Mouse (Mus musculus) liver, postnatal 0 days (tissue): ENCODE measurements around the gene Nkx6-2. TPM values are rescaled to one million over a fixed set of nuclear protein-coding genes. Genes with fewer than 3 reads are reported as not detected.

Experiments
- ATAC-seq: fragments of 200-750 bp; cut with Nextera tagmentation; 2 replicates; pipeline ENCODE4 v1.8.0; 2017; ENCODE audit warnings: mild to moderate bottlenecking, moderate library complexity
- DNase-seq: peaks from one replicate; pipeline ENCODE4 v3.0.0-alpha.2; 2016
- H3K27ac ChIP-seq: fragments of 300-500 bp; sonication (generic); 2 replicates; pipeline ENCODE4 v1.5.1; 2014; ENCODE audit warnings: antibody characterized with exemption, moderate library complexity, mild to moderate bottlenecking, low read depth
- H3K27me3 ChIP-seq: fragments of 300-500 bp; sonication (generic); 2 replicates; pipeline ENCODE4 v1.6.1; 2014; ENCODE audit warnings: low read length, control low read depth, mixed read lengths; ENCODE audit not compliant: insufficient read depth
- H3K36me3 ChIP-seq: fragments of 300-500 bp; sonication (generic); replicated peaks from 2 replicates; pipeline ENCODE4 v1.6.1; 2014; ENCODE audit warnings: mild to moderate bottlenecking, control low read depth, low read length, moderate library complexity, mixed read lengths; ENCODE audit not compliant: insufficient read depth
- H3K4me1 ChIP-seq: fragments of 300-500 bp; sonication (generic); 2 replicates; pipeline ENCODE4 v1.6.1; 2014; ENCODE audit warnings: antibody characterized with exemption, mild to moderate bottlenecking, control low read depth; ENCODE audit not compliant: insufficient read depth
- H3K4me2 ChIP-seq: fragments of 300-500 bp; sonication (generic); 2 replicates; pipeline ENCODE4 v1.6.1; 2014; ENCODE audit warnings: low read depth, mild to moderate bottlenecking, low read length, moderate library complexity, mixed read lengths
- H3K4me3 ChIP-seq: fragments of 300-500 bp; sonication (generic); 2 replicates; pipeline ENCODE4 v1.5.1; 2014; ENCODE audit warnings: low read depth, low read length
- H3K9ac ChIP-seq: fragments of 300-500 bp; sonication (generic); replicated peaks from 2 replicates; pipeline ENCODE4 v1.6.1; 2014; ENCODE audit warnings: mild to moderate bottlenecking, moderate library complexity
- H3K9me3 ChIP-seq: fragments of 300-500 bp; sonication (generic); 2 replicates; pipeline ENCODE4 v1.6.1; 2016; ENCODE audit warnings: mild to moderate bottlenecking, control low read depth, low read length, mixed read lengths
- CTCF ChIP-seq: sonication (generic); IDR thresholded peaks from 2 replicates; pipeline ENCODE4 v1.5.1; 2016; ENCODE audit warnings: antibody characterized with exemption, low read depth
- EP300 ChIP-seq: IDR thresholded peaks from 2 replicates; pipeline ENCODE4 v1.6.1; 2016; ENCODE audit warnings: antibody characterized with exemption, low read depth, mild to moderate bottlenecking
- WGBS: fragments of 180-500 bp; shearing (Covaris S2); extraction: QIAGEN DNeasy Blood & Tissue Kit; methylation state at CpG from one replicate; pipeline ENCODE4 v1.1.7; 2014; ENCODE audit not compliant: insufficient replicate concordance; 5-methylcytosine and 5-hydroxymethylcytosine counted together
- polyA plus RNA-seq: library from polyadenylated mRNA; unstranded; fragments of >200 nt; fragmentation: Nextera tagmentation; extraction: Ambion mirVana; gene quantifications from 2 replicates; pipeline ENCODE4 v1.2.1, GENCODE M21; 2015

The Nkx6-2 gene
- polyA plus RNA-seq, 1 experiment from 2014 or later = not detected

DNA sequence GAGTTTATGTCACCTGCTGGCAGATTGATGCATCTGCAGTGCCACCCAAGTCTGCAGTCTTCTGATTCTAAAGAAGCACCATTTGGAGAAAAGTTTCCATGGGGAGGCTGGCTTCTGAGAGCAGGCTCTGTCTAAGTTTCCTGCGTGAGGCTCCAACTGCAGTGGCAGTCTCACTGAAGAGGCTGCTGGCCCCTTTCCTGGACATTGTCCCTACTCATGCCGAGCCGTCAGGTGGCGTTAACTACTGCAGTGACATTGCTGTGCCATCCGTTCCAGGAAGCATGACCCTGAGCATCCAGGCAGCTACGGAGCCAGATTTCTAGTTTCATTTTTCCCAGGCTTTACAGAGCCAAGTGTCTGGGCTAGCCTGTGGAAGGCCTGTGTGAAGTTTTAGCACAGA lies 41.2 kb downstream of the Nkx6-2 start:
- DNase-seq (no peak), ATAC-seq (no peak)
- no peak overlapping the region for H3K4me2 ChIP-seq
- H3K4me1 ChIP-seq = no peaks in the 10 kb centered on the region
- TF ChIP-seq EP300 (no peak), CTCF (0 out of 2 replicates have a peak, but pooled peaks have one; percentile 10)
- H3K27me3 ChIP-seq = no peaks in the 10 kb centered on the region
- WGBS = 87% methylated on average over 6 of the region's 6 CpGs
- H3K9me3 ChIP-seq = no peaks in the 10 kb centered on the region
- H3K4me3 ChIP-seq = no peak overlapping the region
- no peak overlapping the region for H3K9ac ChIP-seq
- H3K27ac ChIP-seq = no peak overlapping the region
- 0 out of 2 replicates have a peak, but pooled peaks cover 3% of the 10 kb centered on the region for H3K36me3 ChIP-seq

DNA sequence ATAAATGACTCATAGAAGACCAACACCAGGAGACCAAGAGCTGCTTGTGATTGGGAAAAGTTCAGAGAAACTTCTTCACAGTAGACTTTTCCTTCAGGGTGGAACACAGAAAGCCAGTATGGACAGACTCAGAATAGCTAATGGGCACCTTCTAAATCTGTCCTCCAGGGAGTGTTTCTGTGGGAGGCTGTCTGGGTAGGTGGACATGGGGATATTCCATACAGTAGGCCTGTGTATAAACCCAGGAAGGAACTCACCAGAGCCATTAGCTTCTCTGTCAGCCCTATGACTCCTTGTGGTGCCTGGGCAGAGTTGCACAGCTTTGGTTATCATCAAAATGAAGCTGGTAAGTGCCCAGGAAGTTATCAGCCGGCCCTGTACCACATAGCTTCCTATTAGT lies 42.0 kb downstream of the Nkx6-2 start:
- H3K4me3 ChIP-seq = no peak overlapping the region
- peaks cover 5% of the 10 kb centered on the region; the same call in 1 of the 2 replicates for H3K36me3 ChIP-seq
- H3K9ac ChIP-seq = no peak overlapping the region
- H3K27ac ChIP-seq = no peak overlapping the region
- no peaks in the 10 kb centered on the region for H3K27me3 ChIP-seq
- no peaks in the 10 kb centered on the region for H3K9me3 ChIP-seq
- H3K4me2 ChIP-seq = no peak overlapping the region
- ATAC-seq = no peak
- 45% methylated on average over 1 of the region's 1 CpGs for WGBS
- no peak for TF ChIP-seq CTCF
- no peak for TF ChIP-seq EP300
- no peaks in the 10 kb centered on the region for H3K4me1 ChIP-seq
- DNase-seq = no peak

DNA sequence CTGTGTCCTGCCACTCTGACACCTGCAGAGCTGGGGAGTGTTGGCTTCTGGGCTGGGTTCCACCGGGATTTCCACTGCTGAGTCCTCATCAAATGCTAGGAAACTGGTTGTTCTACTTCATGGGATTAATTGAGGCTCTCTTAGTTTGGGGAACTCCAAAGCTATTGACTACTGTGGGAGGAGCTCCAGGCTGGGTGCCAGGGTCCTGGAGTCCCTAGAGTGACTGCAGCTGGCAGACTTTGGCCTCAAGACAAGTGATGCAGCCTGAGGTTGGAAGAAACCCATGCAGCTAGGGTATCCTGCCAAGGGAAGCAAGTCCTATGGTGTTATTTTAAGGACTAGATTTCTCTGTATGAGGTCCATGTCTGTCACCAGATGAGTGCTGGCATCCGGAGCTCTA lies 44.1 kb downstream of the Nkx6-2 start:
- Histone ChIP-seq H3K4me2 (no peak overlapping the region), H3K36me3 (peaks cover 10% of the 10 kb centered on the region; the same call in 1 of the 2 replicates), H3K9ac (no peak overlapping the region), H3K27me3 (no peaks in the 10 kb centered on the region), H3K9me3 (no peaks in the 10 kb centered on the region), H3K4me1 (no peaks in the 10 kb centered on the region), H3K4me3 (no peak overlapping the region), H3K27ac (no peak overlapping the region)
- DNase-seq (no peak), ATAC-seq (no peak)
- no peak for TF ChIP-seq CTCF
- TF ChIP-seq EP300 = no peak
- 83% methylated on average over 2 of the region's 2 CpGs for whole genome bisulfite sequencing

DNA sequence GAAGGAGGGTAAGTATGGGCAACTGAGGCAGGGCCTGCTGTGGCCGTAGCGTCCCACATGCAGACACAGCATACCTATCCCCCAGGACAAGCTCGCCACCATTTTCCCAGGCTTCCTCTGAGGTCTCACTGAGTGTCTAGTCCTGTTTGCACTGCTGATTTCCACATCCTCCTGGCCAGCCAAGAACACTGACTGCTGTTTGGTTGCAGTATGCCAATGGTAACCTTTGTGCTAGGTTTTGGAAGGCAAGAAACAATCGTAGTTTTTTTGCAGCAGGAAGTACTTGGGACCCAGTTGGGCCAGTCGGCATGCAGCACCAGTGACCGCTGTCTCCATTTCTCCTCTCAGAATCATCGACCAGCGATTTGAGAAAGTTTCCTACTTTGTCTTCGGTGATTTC lies 44.8 kb downstream of the Nkx6-2 start:
- Histone ChIP-seq H3K27ac (no peak overlapping the region), H3K9ac (no peak overlapping the region), H3K27me3 (no peaks in the 10 kb centered on the region), H3K36me3 (peaks cover 10% of the 10 kb centered on the region; the same call in 1 of the 2 replicates), H3K4me3 (no peak overlapping the region), H3K4me2 (no peak overlapping the region), H3K4me1 (no peaks in the 10 kb centered on the region), H3K9me3 (no peaks in the 10 kb centered on the region)
- WGBS = 91% methylated on average over 9 of the region's 9 CpGs
- TF ChIP-seq CTCF (no peak), EP300 (no peak)
- DNase-seq = no peak
- ATAC-seq = no peak

DNA sequence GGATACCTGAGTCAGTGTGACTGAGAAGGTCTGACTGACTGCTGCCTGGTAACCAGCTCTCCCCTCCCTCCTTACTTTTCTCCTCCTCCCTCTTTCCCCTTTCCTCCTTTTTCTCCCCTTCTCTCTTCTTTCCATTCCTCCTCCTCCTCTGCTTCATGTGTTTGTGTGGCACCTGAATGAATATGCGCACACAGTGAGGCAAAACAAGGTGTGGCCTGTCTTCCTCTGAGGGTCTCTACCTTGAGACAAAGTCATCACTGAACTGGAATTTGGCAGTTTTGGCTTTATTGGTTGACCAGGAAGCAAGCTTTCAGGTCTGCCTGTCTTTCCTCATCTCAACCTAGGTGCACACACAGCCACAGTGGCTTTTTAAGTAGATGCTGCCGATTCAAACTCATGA lies 45.8 kb downstream of the Nkx6-2 start:
- Histone ChIP-seq H3K36me3 (peaks cover 10% of the 10 kb centered on the region; the same call in 1 of the 2 replicates), H3K4me1 (no peaks in the 10 kb centered on the region), H3K4me2 (no peak overlapping the region), H3K9ac (no peak overlapping the region), H3K27me3 (no peaks in the 10 kb centered on the region), H3K27ac (no peak overlapping the region), H3K9me3 (no peaks in the 10 kb centered on the region), H3K4me3 (no peak overlapping the region)
- no peak for TF ChIP-seq CTCF
- no peak for TF ChIP-seq EP300
- 86% methylated on average over 2 of the region's 2 CpGs for WGBS
- ATAC-seq = no peak
- DNase-seq = no peak

DNA sequence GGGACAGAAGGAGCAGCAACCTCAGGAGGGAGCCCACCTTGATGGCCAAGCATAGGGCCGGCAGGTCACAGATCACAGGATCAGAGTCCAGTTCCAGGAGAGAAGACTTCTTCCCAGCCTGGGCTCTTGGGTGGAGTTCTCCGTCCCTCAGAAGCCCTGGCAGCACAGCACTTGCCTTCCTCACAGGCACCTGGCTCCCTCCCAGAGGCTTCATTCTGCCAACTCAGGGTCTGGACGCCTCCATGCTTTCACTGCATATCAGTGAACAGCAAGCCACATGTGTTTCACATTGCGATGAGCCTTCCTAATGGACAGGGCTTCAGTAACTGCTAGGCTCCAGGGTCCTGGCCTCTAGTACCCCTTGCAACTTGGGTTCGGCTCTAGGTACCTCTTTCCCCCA lies 46.3 kb downstream of the Nkx6-2 start:
- no peak overlapping the region for H3K4me2 ChIP-seq
- H3K4me1 ChIP-seq = no peaks in the 10 kb centered on the region
- no peaks in the 10 kb centered on the region for H3K9me3 ChIP-seq
- no peak overlapping the region for H3K4me3 ChIP-seq
- no peak for ATAC-seq
- no peak overlapping the region for H3K27ac ChIP-seq
- H3K9ac ChIP-seq = no peak overlapping the region
- TF ChIP-seq EP300 (no peak), CTCF (no peak)
- H3K27me3 ChIP-seq = no peaks in the 10 kb centered on the region
- 73% methylated on average over 5 of the region's 5 CpGs for WGBS
- peaks cover 11% of the 10 kb centered on the region; the same call in 1 of the 2 replicates for H3K36me3 ChIP-seq
- DNase-seq = no peak

DNA sequence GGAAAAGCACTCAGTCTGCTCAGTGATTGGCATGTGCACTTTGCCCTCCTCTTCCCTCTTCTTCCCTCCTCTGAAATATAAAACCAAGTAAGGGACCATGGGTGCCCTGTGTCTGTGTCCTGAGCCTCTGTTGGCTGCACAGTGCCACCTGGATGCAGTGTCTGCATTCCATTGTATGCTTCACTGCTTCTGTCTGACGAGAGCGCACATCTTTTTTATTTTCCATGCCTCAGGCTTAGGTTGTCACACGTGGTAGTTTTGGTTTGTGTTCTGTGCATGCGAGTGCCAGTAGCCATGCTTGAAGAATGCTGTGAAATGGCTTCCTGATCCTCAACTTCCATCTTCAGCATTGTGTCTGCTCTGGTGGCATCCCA lies 51.2 kb downstream of the Nkx6-2 start:
- H3K4me1 ChIP-seq = no peaks in the 10 kb centered on the region
- H3K36me3 ChIP-seq = peaks cover 14% of the 10 kb centered on the region
- TF ChIP-seq EP300 = no peak
- no peak for TF ChIP-seq CTCF
- no peak overlapping the region for H3K4me2 ChIP-seq
- H3K27me3 ChIP-seq = no peaks in the 10 kb centered on the region
- H3K27ac ChIP-seq = no peak overlapping the region
- WGBS = 78% methylated on average over 4 of the region's 4 CpGs
- DNase-seq (no peak), ATAC-seq (no peak)
- no peak overlapping the region for H3K4me3 ChIP-seq
- H3K9me3 ChIP-seq = no peaks in the 10 kb centered on the region
- no peak overlapping the region for H3K9ac ChIP-seq
